Mouse (Mus musculus): ENCODE data around the gene Tanc1. TPM values are rescaled to one million over a fixed set of nuclear protein-coding genes. Genes with fewer than 3 reads are reported as not detected.

Tanc1 gene
- polyA plus RNA-seq, 1 experiment from 2014 or later = 4.9 TPM

DNA sequence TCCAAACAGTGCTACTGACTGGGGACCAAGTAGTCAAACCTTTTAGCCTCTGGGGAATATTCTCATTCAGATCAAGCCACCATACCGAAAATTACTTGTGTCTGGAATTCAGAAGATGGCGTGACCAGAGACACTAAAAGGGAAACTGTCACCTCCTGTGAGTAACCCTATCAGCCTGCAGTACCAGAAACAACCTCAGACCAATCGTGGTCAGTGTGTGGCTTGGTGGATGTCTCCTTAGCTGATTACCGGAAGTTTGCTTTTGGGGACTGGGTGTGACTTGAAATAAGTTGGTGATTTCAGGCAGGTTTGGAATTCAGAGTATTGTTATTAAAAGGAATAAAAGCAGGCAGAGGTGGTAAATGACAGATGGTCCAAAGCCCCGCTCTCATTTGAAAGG, 40.9 kb downstream of the Tanc1 start:
- no peak for ATAC-seq
- H3K27ac ChIP-seq (ENCODE audit: low read depth, low read length) = peak overlapping the region; percentile 76; the same call in 1 of the 2 replicates
- 55% methylated on average over 5 of the region's 5 CpGs for WGBS

DNA sequence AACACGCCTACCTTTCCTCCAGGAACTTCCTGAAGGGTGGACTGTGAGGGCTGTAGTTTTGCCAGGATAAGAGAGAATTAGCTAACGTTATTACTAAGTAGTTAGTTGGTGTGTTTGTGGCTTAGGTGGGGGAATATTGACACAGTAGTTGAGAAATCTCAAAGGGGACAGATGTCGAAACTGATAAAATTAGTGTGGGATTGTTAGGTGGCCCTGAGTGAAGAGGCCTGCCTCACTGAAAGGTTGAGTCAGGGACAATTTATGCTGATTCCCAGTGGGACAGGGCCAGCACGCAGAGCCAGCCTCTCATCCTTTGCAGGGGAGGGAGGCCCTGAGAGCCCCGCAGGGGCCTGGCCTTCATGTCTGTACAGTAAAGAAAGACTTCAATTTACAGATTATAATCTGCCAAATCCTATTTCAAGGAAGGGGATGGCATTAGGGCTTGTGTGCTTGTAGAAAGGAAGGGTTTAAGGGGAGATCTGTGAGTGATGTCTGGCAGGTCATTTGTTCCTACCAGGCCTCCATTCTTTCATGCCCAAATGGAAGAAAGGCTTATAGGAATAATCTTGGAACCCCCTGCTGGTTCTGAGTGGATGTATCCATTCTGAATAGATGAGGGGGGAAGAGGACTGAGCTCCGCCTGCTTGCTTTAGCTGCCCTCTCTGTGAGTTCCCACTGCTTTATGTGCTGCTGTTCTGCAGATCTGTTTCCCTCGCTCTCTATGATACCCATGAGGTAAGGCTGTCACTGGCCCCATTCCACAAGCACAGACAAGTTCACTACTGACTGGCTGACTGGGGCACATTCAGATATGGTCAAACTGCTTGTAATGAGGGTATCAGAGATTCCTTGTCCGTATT, 41.7 kb downstream of the Tanc1 start:
- 8% methylated on average over 8 of the region's 8 CpGs for WGBS
- DNase-seq (ENCODE audit: low spot score) (peak; percentile 88), ATAC-seq (peak; percentile 85)
- Histone ChIP-seq H3K9ac (ENCODE audit: low read length) (no peak overlapping the region), H3K4me1 (ENCODE audit: control insufficient read depth, insufficient read depth, low read length) (peaks cover 26% of the 10 kb centered on the region), H3K9me3 (replicated peaks; ENCODE audit: control insufficient read depth, low read length) (no peaks in the 10 kb centered on the region), H3K27ac (ENCODE audit: low read depth, low read length) (peak overlapping the region; percentile 76), H3K4me3 (ENCODE audit: low read depth, low read length) (no peak overlapping the region), H3K4me2 (ENCODE audit: low read length) (no peak overlapping the region), H3K36me3 (ENCODE audit: control insufficient read depth, insufficient read depth, low read length) (no peaks in the 10 kb centered on the region), H3K27me3 (replicated peaks; ENCODE audit: control insufficient read depth, insufficient read depth, low read length) (no peaks in the 10 kb centered on the region)

More for the DNA sequence above, 40.9 kb downstream of the Tanc1 start:
- DNase-seq (ENCODE audit: low spot score) = no peak
- no peaks in the 10 kb centered on the region for H3K9me3 ChIP-seq (replicated peaks; ENCODE audit: control insufficient read depth, low read length)
- no peak overlapping the region for H3K9ac ChIP-seq (ENCODE audit: low read length)
- no peak overlapping the region for H3K4me2 ChIP-seq (ENCODE audit: low read length)
- no peaks in the 10 kb centered on the region for H3K36me3 ChIP-seq (ENCODE audit: control insufficient read depth, insufficient read depth, low read length)
- no peak overlapping the region for H3K4me3 ChIP-seq (ENCODE audit: low read depth, low read length)
- peaks cover 31% of the 10 kb centered on the region for H3K4me1 ChIP-seq (ENCODE audit: control insufficient read depth, insufficient read depth, low read length)
- no peaks in the 10 kb centered on the region for H3K27me3 ChIP-seq (replicated peaks; ENCODE audit: control insufficient read depth, insufficient read depth, low read length)

DNA sequence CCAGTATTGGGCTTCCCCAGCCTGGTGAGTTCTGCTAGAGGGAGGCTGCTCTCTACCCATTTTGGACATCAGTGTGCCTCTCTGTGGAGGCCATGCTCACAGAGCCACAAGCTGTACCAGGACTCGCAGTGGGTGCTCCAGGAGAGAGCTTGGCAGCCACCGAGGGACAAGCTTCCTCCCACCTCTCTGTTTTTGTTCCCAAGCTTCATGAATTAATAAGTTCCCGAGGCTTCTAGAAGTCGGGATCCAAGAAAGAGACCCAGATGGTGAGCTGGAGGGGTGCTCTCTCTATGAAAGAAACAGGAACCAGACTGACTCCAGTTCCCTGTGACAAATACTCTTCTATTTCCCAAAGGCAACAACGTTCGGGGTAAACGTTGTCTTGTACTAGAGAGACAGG, 43.6 kb downstream of the Tanc1 start:
- no peaks in the 10 kb centered on the region for H3K27me3 ChIP-seq (replicated peaks; ENCODE audit: control insufficient read depth, insufficient read depth, low read length)

DNA sequence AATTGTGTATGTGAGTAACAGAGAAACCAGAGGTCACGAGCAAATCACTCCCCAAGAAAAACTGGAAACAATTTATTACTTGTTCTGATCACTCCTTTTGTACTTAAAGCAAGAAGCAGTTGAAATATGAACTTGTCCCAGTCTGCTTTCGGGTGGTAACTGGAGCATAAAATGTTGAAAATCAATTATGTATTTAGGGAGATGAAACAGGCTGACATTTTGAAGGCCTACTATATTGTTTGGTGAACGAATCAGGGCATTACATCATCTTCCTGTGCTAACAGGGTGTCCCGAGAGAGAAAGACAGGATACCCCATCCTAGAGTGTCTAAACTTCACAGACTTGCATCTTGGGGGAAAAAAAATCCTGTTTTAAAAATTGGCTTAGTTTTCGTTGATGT, 44.8 kb downstream of the Tanc1 start:
- no peak overlapping the region for H3K4me2 ChIP-seq (ENCODE audit: low read length)
- H3K9ac ChIP-seq (ENCODE audit: low read length) = no peak overlapping the region
- no peaks in the 10 kb centered on the region for H3K36me3 ChIP-seq (ENCODE audit: control insufficient read depth, insufficient read depth, low read length)
- peaks cover 34% of the 10 kb centered on the region for H3K4me1 ChIP-seq (ENCODE audit: control insufficient read depth, insufficient read depth, low read length)
- no peak overlapping the region for H3K4me3 ChIP-seq (ENCODE audit: low read depth, low read length)
- H3K9me3 ChIP-seq (replicated peaks; ENCODE audit: control insufficient read depth, low read length) = no peaks in the 10 kb centered on the region
- 47% methylated on average over 5 of the region's 5 CpGs for WGBS
- no peak overlapping the region for H3K27ac ChIP-seq (ENCODE audit: low read depth, low read length)
- H3K27me3 ChIP-seq (replicated peaks; ENCODE audit: control insufficient read depth, insufficient read depth, low read length) = no peaks in the 10 kb centered on the region
- no peak for DNase-seq (ENCODE audit: low spot score)
- no peak for ATAC-seq

More for the DNA sequence above, 43.6 kb downstream of the Tanc1 start:
- no peak for ATAC-seq
- Histone ChIP-seq H3K36me3 (ENCODE audit: control insufficient read depth, insufficient read depth, low read length) (no peaks in the 10 kb centered on the region), H3K9ac (ENCODE audit: low read length) (no peak overlapping the region), H3K4me1 (ENCODE audit: control insufficient read depth, insufficient read depth, low read length) (peaks cover 22% of the 10 kb centered on the region), H3K4me3 (ENCODE audit: low read depth, low read length) (no peak overlapping the region), H3K4me2 (ENCODE audit: low read length) (no peak overlapping the region), H3K27ac (ENCODE audit: low read depth, low read length) (no peak overlapping the region), H3K9me3 (replicated peaks; ENCODE audit: control insufficient read depth, low read length) (no peaks in the 10 kb centered on the region)
- WGBS = 23% methylated on average over 7 of the region's 7 CpGs
- peak; percentile 44 for DNase-seq (ENCODE audit: low spot score)

DNA sequence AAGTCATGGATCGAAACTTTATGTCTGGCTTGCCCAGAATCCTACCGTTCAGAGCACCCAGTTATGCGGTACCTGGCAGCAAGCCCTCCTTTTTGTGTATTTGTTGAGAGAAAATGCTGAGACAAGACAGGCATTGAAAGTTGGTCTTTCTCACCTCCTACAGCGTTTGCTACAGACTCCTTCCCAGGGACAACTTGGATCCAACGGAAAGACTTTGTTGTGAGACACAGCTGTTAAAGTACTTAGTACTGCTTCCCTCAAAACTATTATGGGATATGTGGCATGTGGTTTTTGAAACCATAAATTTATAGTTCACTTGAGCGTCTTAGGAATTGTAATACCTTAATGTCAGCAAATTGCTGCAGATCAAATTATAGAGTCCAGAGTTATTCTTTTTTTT, 47.8 kb downstream of the Tanc1 start:
- no peak for ATAC-seq
- no peak overlapping the region for H3K4me3 ChIP-seq (ENCODE audit: low read depth, low read length)
- no peaks in the 10 kb centered on the region for H3K27me3 ChIP-seq (replicated peaks; ENCODE audit: control insufficient read depth, insufficient read depth, low read length)
- no peak overlapping the region for H3K9ac ChIP-seq (ENCODE audit: low read length)
- H3K4me2 ChIP-seq (ENCODE audit: low read length) = no peak overlapping the region
- no peak overlapping the region for H3K27ac ChIP-seq (ENCODE audit: low read depth, low read length)
- 80% methylated on average over 6 of the region's 6 CpGs for WGBS
- H3K4me1 ChIP-seq (ENCODE audit: control insufficient read depth, insufficient read depth, low read length) = peaks cover 26% of the 10 kb centered on the region
- no peaks in the 10 kb centered on the region for H3K9me3 ChIP-seq (replicated peaks; ENCODE audit: control insufficient read depth, low read length)
- DNase-seq (ENCODE audit: low spot score) = no peak
- no peaks in the 10 kb centered on the region for H3K36me3 ChIP-seq (ENCODE audit: control insufficient read depth, insufficient read depth, low read length)

DNA sequence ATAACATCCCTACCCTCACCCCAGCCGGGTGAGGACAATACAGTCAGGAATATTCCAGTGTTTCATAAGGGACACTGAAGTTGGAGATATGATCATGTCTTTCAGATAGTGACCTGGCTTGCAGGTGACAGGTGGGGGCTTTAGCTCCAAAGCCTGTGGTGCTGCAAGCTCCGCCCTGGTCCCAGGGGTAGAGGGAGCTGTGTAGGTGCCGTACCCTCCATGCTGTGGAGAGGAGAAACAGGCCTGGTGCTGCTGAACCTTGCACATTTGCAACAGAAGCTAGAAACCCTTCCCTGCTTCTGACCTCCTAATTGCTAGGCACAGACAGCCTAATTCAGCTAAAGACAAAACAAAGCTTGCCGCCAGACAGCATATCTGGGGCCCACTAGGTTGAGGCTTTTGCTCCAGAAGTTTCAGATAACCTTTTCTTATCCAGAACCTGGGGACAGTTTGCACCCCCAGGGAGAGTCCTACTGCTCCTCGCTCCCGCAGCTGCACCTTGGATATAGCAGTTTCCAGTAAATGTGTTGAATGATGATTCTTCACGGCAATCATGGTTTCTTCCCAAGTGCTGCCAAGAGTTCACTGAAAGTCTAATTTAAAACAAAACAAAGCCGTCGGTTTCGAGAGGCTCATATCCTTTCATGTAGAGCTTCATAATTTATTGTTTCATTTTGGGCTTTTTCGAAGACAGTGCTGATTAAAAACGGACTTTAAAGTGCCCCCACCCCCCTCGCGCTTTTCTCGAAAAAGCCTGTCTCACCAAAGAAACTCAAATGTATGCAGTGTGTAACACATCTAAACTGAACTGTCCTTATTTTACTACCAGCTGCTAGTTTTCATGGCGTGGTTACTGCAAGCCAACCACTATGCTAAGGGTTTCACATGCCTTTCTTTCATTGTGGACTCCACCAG, 49.3 kb downstream of the Tanc1 start:
- Histone ChIP-seq H3K9ac (ENCODE audit: low read length) (peak overlapping the region; percentile 25; the same call in 1 of the 2 replicates), H3K4me3 (ENCODE audit: low read depth, low read length) (no peak overlapping the region), H3K27me3 (replicated peaks; ENCODE audit: control insufficient read depth, insufficient read depth, low read length) (no peaks in the 10 kb centered on the region), H3K36me3 (ENCODE audit: control insufficient read depth, insufficient read depth, low read length) (no peaks in the 10 kb centered on the region), H3K4me2 (ENCODE audit: low read length) (no peak overlapping the region), H3K4me1 (ENCODE audit: control insufficient read depth, insufficient read depth, low read length) (peaks cover 18% of the 10 kb centered on the region), H3K27ac (ENCODE audit: low read depth, low read length) (peak overlapping the region; percentile 39; the same call in 1 of the 2 replicates), H3K9me3 (replicated peaks; ENCODE audit: control insufficient read depth, low read length) (no peaks in the 10 kb centered on the region)
- ATAC-seq (peak; percentile 21; the same call in 1 of the 2 replicates), DNase-seq (ENCODE audit: low spot score) (peak; percentile 36)
- 35% methylated on average over 16 of the region's 16 CpGs for WGBS

DNA sequence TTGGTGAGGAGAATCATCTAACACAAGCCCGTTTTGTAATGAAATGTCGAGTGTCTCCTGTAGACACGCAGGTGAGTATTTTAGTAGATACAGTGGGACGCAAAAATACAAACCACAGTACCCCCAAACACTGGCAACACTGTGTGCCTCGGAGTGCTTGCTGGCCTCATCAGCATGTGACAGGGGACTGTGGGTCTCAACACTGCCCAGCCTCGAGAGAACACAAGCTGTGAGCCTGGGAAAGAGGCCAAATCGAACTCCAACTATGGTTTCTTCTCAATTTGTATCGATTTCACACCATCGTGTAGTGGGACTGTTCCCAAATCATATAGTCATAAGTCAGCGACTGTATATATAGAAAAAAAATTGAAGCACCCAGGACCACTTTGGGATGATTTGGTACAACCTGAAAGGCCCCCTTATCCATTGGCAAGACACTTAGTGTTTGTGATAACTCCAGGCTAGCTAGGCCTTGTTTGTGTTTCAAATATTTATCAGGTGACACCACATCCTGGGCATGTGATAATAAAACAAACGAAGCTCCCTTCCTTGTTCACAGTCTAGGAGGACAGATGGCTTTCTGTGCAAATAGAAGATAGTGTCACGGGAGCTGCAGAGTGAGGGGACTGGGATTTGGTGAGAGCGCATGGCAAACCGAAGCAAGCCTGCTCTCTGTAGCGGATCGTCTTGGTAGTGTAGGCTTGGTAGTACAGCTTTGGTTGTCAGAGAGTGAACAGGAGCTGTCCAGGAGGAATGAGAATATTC, 53.1 kb downstream of the Tanc1 start:
- Histone ChIP-seq H3K36me3 (ENCODE audit: control insufficient read depth, insufficient read depth, low read length) (no peaks in the 10 kb centered on the region), H3K9ac (ENCODE audit: low read length) (no peak overlapping the region), H3K4me3 (ENCODE audit: low read depth, low read length) (no peak overlapping the region), H3K4me1 (ENCODE audit: control insufficient read depth, insufficient read depth, low read length) (peaks cover 18% of the 10 kb centered on the region), H3K27me3 (replicated peaks; ENCODE audit: control insufficient read depth, insufficient read depth, low read length) (no peaks in the 10 kb centered on the region), H3K9me3 (replicated peaks; ENCODE audit: control insufficient read depth, low read length) (no peaks in the 10 kb centered on the region), H3K4me2 (ENCODE audit: low read length) (no peak overlapping the region), H3K27ac (ENCODE audit: low read depth, low read length) (peak overlapping the region; percentile 2; the same call in 1 of the 2 replicates)
- peak; percentile 54; the same call in 1 of the 2 replicates for ATAC-seq
- peak; percentile 34 for DNase-seq (ENCODE audit: low spot score)
- 71% methylated on average over 16 of the region's 16 CpGs for WGBS

DNA sequence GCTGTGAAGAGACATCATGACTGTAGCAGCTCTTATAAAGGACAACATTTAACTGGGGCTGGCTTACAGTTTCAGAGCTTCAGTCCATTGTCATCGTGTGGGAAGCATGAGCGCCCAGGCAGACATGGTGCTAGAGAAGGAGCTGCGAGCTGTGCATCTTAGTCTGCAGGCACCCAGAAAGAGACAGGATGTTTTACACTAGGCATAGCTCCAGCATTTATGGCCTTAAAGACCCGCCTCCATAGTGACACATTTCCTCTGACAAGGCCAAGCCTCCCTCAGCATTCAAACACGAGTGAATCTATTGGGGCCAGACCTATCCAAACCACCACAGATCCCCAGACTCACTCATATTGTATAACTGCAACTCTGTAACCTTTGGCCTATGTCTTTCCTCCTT, 54.7 kb downstream of the Tanc1 start:
- H3K27me3 ChIP-seq (replicated peaks; ENCODE audit: control insufficient read depth, insufficient read depth, low read length) = no peaks in the 10 kb centered on the region
- ATAC-seq (no peak), DNase-seq (ENCODE audit: low spot score) (no peak)
- H3K36me3 ChIP-seq (ENCODE audit: control insufficient read depth, insufficient read depth, low read length) = no peaks in the 10 kb centered on the region
- H3K4me2 ChIP-seq (ENCODE audit: low read length) = no peak overlapping the region
- no peak overlapping the region for H3K27ac ChIP-seq (ENCODE audit: low read depth, low read length)
- WGBS = 87% methylated on average over 5 of the region's 5 CpGs
- no peaks in the 10 kb centered on the region for H3K9me3 ChIP-seq (replicated peaks; ENCODE audit: control insufficient read depth, low read length)
- no peak overlapping the region for H3K9ac ChIP-seq (ENCODE audit: low read length)
- no peak overlapping the region for H3K4me3 ChIP-seq (ENCODE audit: low read depth, low read length)
- H3K4me1 ChIP-seq (ENCODE audit: control insufficient read depth, insufficient read depth, low read length) = peaks cover 7% of the 10 kb centered on the region

Data from forebrain, embryonic 14.5 days (tissue).